Mouse (Mus musculus): ENCODE results near the gene Fyn. TPM values are rescaled to one million over a fixed set of nuclear protein-coding genes. Genes with fewer than 3 reads are reported as not detected.
A peak's percentile ranks its signal among the peaks of the same experiment; 100 is the strongest.

Gene Fyn
- polyA plus RNA-seq, 1 experiment from 2014 or later: 61.4 TPM

- no peaks in the 10 kb centered on the region for H3K27me3 ChIP-seq
- WGBS: under 1% methylated on average over 6 of the region's 6 CpGs
- no peak overlapping the region for H3K4me3 ChIP-seq
- peak overlapping the region; percentile 49 for H3K9ac ChIP-seq
- ATAC-seq: peak; percentile 86
- H3K9me3 ChIP-seq (replicated peaks): no peaks in the 10 kb centered on the region
- H3K4me2 ChIP-seq: peak overlapping the region; percentile 9
- peak overlapping the region; percentile 93 for H3K27ac ChIP-seq
- H3K36me3 ChIP-seq (ENCODE audit: poor library complexity, severe bottlenecking): peaks cover 15% of the 10 kb centered on the region
- peaks cover 74% of the 10 kb centered on the region for H3K4me1 ChIP-seq
Measured at GRCm38 (mm10) chr10:39552351-39552814, 183.7 kb downstream of the Fyn start.

GRCm38 (mm10) chr10:39552903-39553302, 184.2 kb downstream of the Fyn start:
- 10% methylated on average over 5 of the region's 5 CpGs for WGBS
- Histone ChIP-seq H3K4me1 (peaks cover 75% of the 10 kb centered on the region), H3K4me2 (peak overlapping the region; percentile 9; the same call in 1 of the 2 replicates)

GRCm38 (mm10) chr10:39555289-39555715, 186.6 kb downstream of the Fyn start:
- peaks cover 18% of the 10 kb centered on the region for H3K36me3 ChIP-seq (ENCODE audit: poor library complexity, severe bottlenecking)
- H3K4me1 ChIP-seq: peaks cover 87% of the 10 kb centered on the region
- WGBS: 13% methylated on average over 7 of the region's 7 CpGs
- peak overlapping the region; percentile 41; the same call in 1 of the 2 replicates for H3K9ac ChIP-seq
- no peaks in the 10 kb centered on the region for H3K9me3 ChIP-seq (replicated peaks)
- no peak overlapping the region for H3K4me2 ChIP-seq
- H3K4me3 ChIP-seq: no peak overlapping the region
- no peaks in the 10 kb centered on the region for H3K27me3 ChIP-seq
- no peak for ATAC-seq
- H3K27ac ChIP-seq: peak overlapping the region; percentile 93

More at GRCm38 (mm10) chr10:39552903-39553302, 184.2 kb downstream of the Fyn start:
- Histone ChIP-seq H3K36me3 (ENCODE audit: poor library complexity, severe bottlenecking) (peaks cover 15% of the 10 kb centered on the region), H3K4me3 (no peak overlapping the region), H3K27ac (peak overlapping the region; percentile 93), H3K9me3 (replicated peaks) (no peaks in the 10 kb centered on the region), H3K27me3 (no peaks in the 10 kb centered on the region), H3K9ac (peak overlapping the region; percentile 46)
- ATAC-seq: peak; percentile 14; the same call in 1 of the 2 replicates

GRCm38 (mm10) chr10:39555740-39556139, 187.1 kb downstream of the Fyn start:
- 60% methylated on average over 5 of the region's 5 CpGs for WGBS

GRCm38 (mm10) chr10:39557360-39557759, 188.7 kb downstream of the Fyn start:
- Histone ChIP-seq H3K4me2 (no peak overlapping the region), H3K9ac (no peak overlapping the region), H3K27ac (no peak overlapping the region), H3K4me3 (no peak overlapping the region), H3K27me3 (no peaks in the 10 kb centered on the region), H3K9me3 (replicated peaks) (no peaks in the 10 kb centered on the region), H3K36me3 (ENCODE audit: poor library complexity, severe bottlenecking) (peaks cover 18% of the 10 kb centered on the region), H3K4me1 (peaks cover 71% of the 10 kb centered on the region)
- 90% methylated on average over 9 of the region's 9 CpGs for WGBS
- ATAC-seq: no peak

More at GRCm38 (mm10) chr10:39555740-39556139, 187.1 kb downstream of the Fyn start:
- no peaks in the 10 kb centered on the region for H3K9me3 ChIP-seq (replicated peaks)
- H3K27me3 ChIP-seq: no peaks in the 10 kb centered on the region
- peaks cover 85% of the 10 kb centered on the region for H3K4me1 ChIP-seq
- peaks cover 18% of the 10 kb centered on the region for H3K36me3 ChIP-seq (ENCODE audit: poor library complexity, severe bottlenecking)
- no peak overlapping the region for H3K4me2 ChIP-seq
- no peak for ATAC-seq
- H3K9ac ChIP-seq: 0 out of 2 replicates have a peak overlapping the region, but pooled peaks have one; percentile 41
- H3K27ac ChIP-seq: peak overlapping the region; percentile 93
- H3K4me3 ChIP-seq: no peak overlapping the region

- Histone ChIP-seq H3K27me3 (no peaks in the 10 kb centered on the region), H3K4me1 (peaks cover 71% of the 10 kb centered on the region), H3K4me3 (no peak overlapping the region), H3K4me2 (no peak overlapping the region), H3K36me3 (ENCODE audit: poor library complexity, severe bottlenecking) (peaks cover 18% of the 10 kb centered on the region), H3K9me3 (replicated peaks) (no peaks in the 10 kb centered on the region), H3K27ac (peak overlapping the region; percentile 57), H3K9ac (peak overlapping the region; percentile 45)
- ATAC-seq: peak; percentile 11; the same call in 1 of the 2 replicates
- 57% methylated on average over 7 of the region's 7 CpGs for WGBS
Measured at GRCm38 (mm10) chr10:39557851-39558250, 189.2 kb downstream of the Fyn start.

- Histone ChIP-seq H3K27ac (peak overlapping the region; percentile 57), H3K27me3 (no peaks in the 10 kb centered on the region), H3K4me1 (peaks cover 67% of the 10 kb centered on the region), H3K4me2 (no peak overlapping the region), H3K36me3 (ENCODE audit: poor library complexity, severe bottlenecking) (peaks cover 20% of the 10 kb centered on the region), H3K9ac (peak overlapping the region; percentile 45; the same call in 1 of the 2 replicates), H3K9me3 (replicated peaks) (no peaks in the 10 kb centered on the region), H3K4me3 (no peak overlapping the region)
- ATAC-seq: peak; percentile 14; the same call in 1 of the 2 replicates
- WGBS: 41% methylated on average over 5 of the region's 5 CpGs
Measured at GRCm38 (mm10) chr10:39558492-39559005, 189.9 kb downstream of the Fyn start.

GRCm38 (mm10) chr10:39559321-39559720, 190.7 kb downstream of the Fyn start:
- Histone ChIP-seq H3K27me3 (no peaks in the 10 kb centered on the region), H3K9me3 (replicated peaks) (no peaks in the 10 kb centered on the region), H3K4me2 (no peak overlapping the region), H3K4me1 (peaks cover 65% of the 10 kb centered on the region), H3K9ac (no peak overlapping the region), H3K4me3 (no peak overlapping the region), H3K36me3 (ENCODE audit: poor library complexity, severe bottlenecking) (peaks cover 21% of the 10 kb centered on the region), H3K27ac (peak overlapping the region; percentile 57)
- WGBS: 82% methylated on average over 3 of the region's 3 CpGs
- ATAC-seq: no peak

GRCm38 (mm10) chr10:39562383-39562782, 193.7 kb downstream of the Fyn start:
- no peak for ATAC-seq
- no peak overlapping the region for H3K27ac ChIP-seq

GRCm38 (mm10) chr10:39563552-39564223, 195.0 kb downstream of the Fyn start:
- 45% methylated on average over 24 of the region's 24 CpGs for WGBS
- no peak overlapping the region for H3K9ac ChIP-seq

More at GRCm38 (mm10) chr10:39562383-39562782, 193.7 kb downstream of the Fyn start:
- Histone ChIP-seq H3K9ac (no peak overlapping the region), H3K36me3 (ENCODE audit: poor library complexity, severe bottlenecking) (peaks cover 33% of the 10 kb centered on the region), H3K9me3 (replicated peaks) (no peaks in the 10 kb centered on the region), H3K4me3 (no peak overlapping the region), H3K4me1 (peaks cover 39% of the 10 kb centered on the region), H3K4me2 (no peak overlapping the region), H3K27me3 (no peaks in the 10 kb centered on the region)
- WGBS: 83% methylated on average over 2 of the region's 2 CpGs

GRCm38 (mm10) chr10:39566901-39567300, 198.2 kb downstream of the Fyn start:
- peaks cover 33% of the 10 kb centered on the region for H3K36me3 ChIP-seq (ENCODE audit: poor library complexity, severe bottlenecking)
- peaks cover 37% of the 10 kb centered on the region for H3K4me1 ChIP-seq
- no peak overlapping the region for H3K27ac ChIP-seq
- H3K4me2 ChIP-seq: no peak overlapping the region
- H3K27me3 ChIP-seq: no peaks in the 10 kb centered on the region
- no peaks in the 10 kb centered on the region for H3K9me3 ChIP-seq (replicated peaks)
- H3K9ac ChIP-seq: no peak overlapping the region
- H3K4me3 ChIP-seq: no peak overlapping the region
- 88% methylated on average over 12 of the region's 12 CpGs for WGBS
- ATAC-seq: no peak

More at GRCm38 (mm10) chr10:39563552-39564223, 195.0 kb downstream of the Fyn start:
- H3K9me3 ChIP-seq (replicated peaks): no peaks in the 10 kb centered on the region
- H3K4me2 ChIP-seq: no peak overlapping the region
- ATAC-seq: 0 out of 2 replicates have a peak, but pooled peaks have one; percentile 23
- no peak overlapping the region for H3K4me3 ChIP-seq
- peak overlapping the region; percentile 26 for H3K27ac ChIP-seq
- peaks cover 26% of the 10 kb centered on the region for H3K4me1 ChIP-seq
- peaks cover 39% of the 10 kb centered on the region for H3K36me3 ChIP-seq (ENCODE audit: poor library complexity, severe bottlenecking)
- no peaks in the 10 kb centered on the region for H3K27me3 ChIP-seq

GRCm38 (mm10) chr10:39568991-39569390, 200.3 kb downstream of the Fyn start:
- no peak for ATAC-seq

More at GRCm38 (mm10) chr10:39568991-39569390, 200.3 kb downstream of the Fyn start:
- Histone ChIP-seq H3K4me2 (no peak overlapping the region), H3K4me1 (peaks cover 37% of the 10 kb centered on the region), H3K4me3 (no peak overlapping the region), H3K9me3 (replicated peaks) (no peaks in the 10 kb centered on the region), H3K27ac (0 out of 2 replicates have a peak overlapping the region, but pooled peaks have one; percentile 31), H3K9ac (no peak overlapping the region), H3K36me3 (ENCODE audit: poor library complexity, severe bottlenecking) (peaks cover 26% of the 10 kb centered on the region), H3K27me3 (no peaks in the 10 kb centered on the region)
- 88% methylated on average over 4 of the region's 4 CpGs for WGBS

All from forebrain, embryonic 13.5 days (tissue).